Mouse (Mus musculus): ENCODE measurements around the gene Ftcd.

The Ftcd gene

DNA sequence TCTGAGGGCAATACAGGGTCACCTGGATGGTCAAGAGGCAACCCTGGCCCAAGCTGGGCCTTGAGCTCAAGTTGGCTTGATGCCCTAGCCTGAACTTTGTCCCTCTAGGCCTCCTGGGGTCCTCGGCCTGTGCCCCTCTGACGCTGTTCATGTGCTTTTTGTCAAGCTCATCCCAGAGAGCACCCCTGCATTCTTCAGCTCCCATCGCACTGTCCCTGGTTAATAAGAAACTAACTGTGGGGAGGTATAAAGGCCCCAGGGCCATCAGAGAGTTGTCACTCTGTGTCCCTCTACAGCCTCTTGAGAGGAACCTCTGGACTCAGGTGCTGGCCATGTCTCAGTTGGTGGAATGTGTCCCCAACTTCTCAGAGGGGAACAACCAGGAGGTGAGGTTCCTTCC is at the start of gene Ftcd:
Ftcd (plus strand) TSS at position 275 of the 400 bp plus-strand sequence.
- DNase-seq (ENCODE audit: low read depth, low spot score) = no peak

DNA sequence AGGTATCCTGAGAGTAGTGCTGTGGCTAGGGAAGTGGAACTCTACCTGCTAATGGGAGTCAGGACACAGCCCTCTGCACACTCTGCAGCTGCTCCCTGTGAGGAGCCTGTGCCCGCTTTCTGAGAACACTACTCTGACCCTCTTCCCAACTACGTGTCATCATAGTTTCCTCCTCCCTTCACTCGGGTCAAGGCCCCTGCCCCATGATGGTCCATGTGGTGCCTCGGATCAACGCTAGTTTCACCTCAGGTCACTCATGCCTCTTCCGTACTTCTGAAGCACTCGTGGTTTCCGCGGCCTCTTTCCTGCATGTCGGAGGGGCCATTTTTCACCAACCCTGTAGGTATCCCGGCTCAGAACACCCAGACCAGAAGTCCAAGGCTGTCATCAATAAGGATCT is 44.5 kb upstream of the Ftcd start:
- no peak for DNase-seq (ENCODE audit: low read depth, low spot score)

DNA sequence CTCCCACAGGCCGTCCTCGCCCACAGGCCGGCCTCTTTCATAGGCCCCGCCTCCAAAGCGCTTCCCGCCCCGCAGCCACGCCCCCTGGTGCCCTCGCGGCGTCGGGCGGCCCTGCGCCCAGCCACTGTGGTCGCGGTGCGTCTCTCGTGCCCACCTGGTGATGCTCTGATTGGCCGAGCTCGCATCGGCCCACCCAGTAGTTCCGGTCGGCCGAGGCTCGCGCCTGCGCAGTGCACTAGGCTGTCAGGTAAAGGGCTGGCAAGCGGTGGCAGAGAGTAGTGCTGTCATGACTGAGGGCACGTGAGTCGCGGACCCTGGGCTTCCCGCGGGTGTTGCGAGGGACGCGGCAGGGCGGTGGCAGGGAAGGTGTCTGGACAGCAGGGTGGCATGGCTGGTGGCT is 44.1 kb upstream of the Ftcd start, which contains the start of gene Lss:
Lss (plus strand) TSS at position 214 of the 400 bp plus-strand sequence.
- DNase-seq (ENCODE audit: low read depth, low spot score) = peak; percentile 85

DNA sequence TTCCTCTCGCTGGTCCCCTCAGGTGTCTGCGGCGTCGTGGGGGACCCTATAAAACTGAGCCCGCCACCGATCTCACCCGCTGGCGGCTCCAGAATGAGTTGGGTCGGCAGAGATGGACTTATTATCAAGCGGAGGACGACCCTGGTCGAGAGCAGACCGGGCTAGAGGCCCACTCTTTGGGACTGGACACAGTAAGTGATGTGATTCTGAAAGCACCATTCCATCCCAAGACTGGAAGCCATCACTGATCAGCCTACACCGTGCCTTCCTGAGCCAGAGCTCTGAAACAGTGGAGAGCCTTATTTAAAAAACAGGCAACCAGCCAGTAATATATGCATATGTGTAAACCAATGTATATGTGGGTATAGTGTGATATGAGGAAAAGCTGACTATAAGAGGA is 43.6 kb upstream of the Ftcd start:
- peak; percentile 9 for DNase-seq (ENCODE audit: low read depth, low spot score)

- no peak for DNase-seq (ENCODE audit: low read depth, low spot score)
These were observed 39.9 kb upstream of the Ftcd start for GRCm38 (mm10) chr10:76535526-76535925.

GRCm38 (mm10) chr10:76537619-76538018 is 37.8 kb upstream of the Ftcd start:
- DNase-seq (ENCODE audit: low read depth, low spot score) = no peak

- no peak for DNase-seq (ENCODE audit: low read depth, low spot score)
These were observed 33.9 kb upstream of the Ftcd start for GRCm38 (mm10) chr10:76541336-76542085.

GRCm38 (mm10) chr10:76542636-76543375 is 32.6 kb upstream of the Ftcd start:
- no peak for DNase-seq (ENCODE audit: low read depth, low spot score)

DNA sequence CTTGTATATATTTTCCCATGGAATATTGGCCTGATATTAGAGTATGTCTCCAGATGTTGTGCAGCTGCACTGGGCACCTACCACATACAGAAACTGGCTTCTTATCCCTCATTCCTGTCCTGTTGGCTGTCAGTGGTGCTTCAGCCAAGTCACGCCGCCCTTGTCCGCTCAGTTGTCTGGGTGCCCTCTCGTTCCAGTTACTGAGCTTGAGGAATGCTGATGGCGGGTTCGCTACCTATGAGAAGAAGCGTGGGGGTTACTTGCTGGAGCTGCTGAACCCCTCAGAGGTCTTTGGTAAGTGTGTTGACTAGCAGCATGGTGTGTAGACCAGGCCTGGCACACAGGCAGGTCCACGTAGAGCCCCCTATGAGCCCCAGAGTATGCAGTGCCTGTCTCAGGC is 28.9 kb upstream of the Ftcd start:
- DNase-seq (ENCODE audit: low read depth, low spot score) = no peak

GRCm38 (mm10) chr10:76548218-76548617 is 27.2 kb upstream of the Ftcd start:
- no peak for DNase-seq (ENCODE audit: low read depth, low spot score)

- DNase-seq (ENCODE audit: low read depth, low spot score) = no peak
These were observed 25.0 kb upstream of the Ftcd start for GRCm38 (mm10) chr10:76550458-76550857.

- no peak for DNase-seq (ENCODE audit: low read depth, low spot score)
These were observed 23.9 kb upstream of the Ftcd start for GRCm38 (mm10) chr10:76551556-76551955.

- no peak for DNase-seq (ENCODE audit: low read depth, low spot score)
These were observed 21.4 kb upstream of the Ftcd start for GRCm38 (mm10) chr10:76554061-76554460.

DNA sequence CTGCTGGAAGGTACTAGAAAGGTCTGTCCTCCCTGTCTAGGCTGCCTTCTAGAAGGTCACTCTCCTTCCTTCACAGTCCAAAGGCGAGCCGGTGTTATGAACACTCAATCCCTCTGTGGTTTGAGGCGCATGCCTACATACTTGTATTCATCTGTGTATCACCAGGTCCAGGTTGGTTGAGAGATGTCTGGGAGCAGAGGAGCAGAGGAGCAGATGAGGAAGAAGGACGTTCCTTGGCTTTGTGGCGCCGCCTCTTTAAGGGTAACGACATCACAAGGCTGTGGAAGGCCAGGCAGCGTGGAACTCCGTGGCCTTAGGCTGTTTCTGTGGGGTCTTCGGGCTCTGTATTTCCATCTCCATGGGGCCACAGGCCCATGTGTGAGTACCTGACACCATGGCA is 13.5 kb upstream of the Ftcd start, which contains the start of gene Spatc1l:
Spatc1l (plus strand) TSS at position 301 of the 400 bp plus-strand sequence.
- DNase-seq (ENCODE audit: low read depth, low spot score) = no peak

DNA sequence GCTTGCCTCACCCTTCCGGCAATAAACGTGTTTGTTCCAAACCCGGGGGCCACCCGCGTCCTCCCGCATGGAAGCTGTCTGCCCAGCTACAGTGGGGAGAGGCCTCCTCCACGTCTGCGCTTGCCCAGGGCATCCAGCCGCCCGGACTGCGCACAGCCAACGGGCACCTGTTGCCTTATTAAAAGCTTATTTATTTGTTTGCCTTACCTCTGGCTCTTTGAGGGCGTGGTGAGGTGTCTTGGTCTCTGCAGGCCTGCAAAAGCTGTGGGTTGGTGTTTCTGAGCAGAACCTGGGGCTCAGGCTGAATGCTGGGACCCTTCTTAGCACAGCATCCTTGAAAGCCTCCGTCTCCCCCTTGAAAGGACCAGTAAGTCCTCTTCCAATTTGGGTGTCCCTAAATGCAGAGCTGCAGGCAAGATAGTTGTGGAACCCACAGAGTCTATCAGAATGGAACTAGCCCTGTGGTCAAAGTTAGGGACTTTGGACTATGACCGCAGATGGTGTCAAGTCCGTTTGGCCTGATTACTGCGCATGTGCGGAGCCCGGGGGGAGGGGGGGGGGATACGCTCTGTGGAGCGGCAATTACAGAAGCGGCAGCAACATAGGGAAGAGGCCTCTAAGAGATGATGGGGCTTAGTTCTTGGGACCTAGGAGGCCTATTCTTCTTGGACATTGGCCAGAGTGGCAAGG is 5.3 kb upstream of the Ftcd start:
- DNase-seq (ENCODE audit: low read depth, low spot score) = no peak

GRCm38 (mm10) chr10:76571070-76571469 is 4.4 kb upstream of the Ftcd start:
- no peak for DNase-seq (ENCODE audit: low read depth, low spot score)

GRCm38 (mm10) chr10:76572151-76572550 is 3.3 kb upstream of the Ftcd start:
- no peak for DNase-seq (ENCODE audit: low read depth, low spot score)

GRCm38 (mm10) chr10:76576920-76577319 is 1.5 kb downstream of the Ftcd start:
- DNase-seq (ENCODE audit: low read depth, low spot score) = no peak

GRCm38 (mm10) chr10:76584138-76584537 is 8.7 kb downstream of the Ftcd start:
- DNase-seq (ENCODE audit: low read depth, low spot score) = no peak

GRCm38 (mm10) chr10:76586190-76586589 is 10.7 kb downstream of the Ftcd start:
- no peak for DNase-seq (ENCODE audit: low read depth, low spot score)

GRCm38 (mm10) chr10:76590197-76590596 is 14.7 kb downstream of the Ftcd start:
- no peak for DNase-seq (ENCODE audit: low read depth, low spot score)

- no peak for DNase-seq (ENCODE audit: low read depth, low spot score)
These were observed 20.9 kb downstream of the Ftcd start for GRCm38 (mm10) chr10:76596338-76596737.
